Mouse (Mus musculus) cortical plate, adult 2 months (tissue): Measurements from ENCODE around the gene Camta2.

Experiments
- CTCF ChIP-seq: fragments of 200-500 bp; IDR thresholded peaks from 2 replicates; pipeline ENCODE4 v1.5.1; 2011; ENCODE audit warnings: mild to moderate bottlenecking, control low read depth, low read length; ENCODE audit not compliant: insufficient read depth; ENCODE audit errors: extremely low read depth
- POLR2A ChIP-seq: fragments of 200-500 bp; IDR thresholded peaks from 2 replicates; pipeline ENCODE4 v1.6.1; 2011; ENCODE audit warnings: mild to moderate bottlenecking, low read length, control low read depth; ENCODE audit not compliant: insufficient read depth; ENCODE audit errors: extremely low read depth

DNA sequence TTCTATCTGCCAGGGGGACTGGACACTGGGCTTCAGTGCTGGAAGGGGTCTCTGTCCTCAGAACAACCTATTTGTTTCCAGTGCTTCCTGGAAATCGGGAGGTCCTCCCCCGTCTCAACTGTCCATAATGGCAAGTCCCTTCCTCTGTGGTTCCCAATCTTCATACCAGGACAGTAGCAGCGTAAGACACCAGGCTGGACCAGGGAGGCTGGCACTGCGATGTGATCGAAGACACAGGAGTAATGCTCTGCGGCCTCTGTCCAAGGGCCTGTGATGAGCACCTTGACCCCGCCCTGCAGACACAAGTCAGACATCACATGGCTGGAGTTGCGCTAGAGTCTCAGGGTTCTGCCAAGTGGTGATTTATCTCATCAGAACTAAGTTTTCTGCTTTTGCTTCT lies 8.5 kb downstream of the Camta2 start:
- no peak for TF ChIP-seq POLR2A
- TF ChIP-seq CTCF: no peak
